Mouse (Mus musculus): Measurements from ENCODE around the gene 5730596B20Rik.

GRCm38 (mm10) chr6:52158276-52159051, 18.8 kb upstream of the 5730596B20Rik start, which contains the start of gene Hoxa1:
- TF ChIP-seq CEBPB (IDR thresholded peaks at IDR 0.05; ENCODE audit: low read depth) (peak; percentile 88), CTCF (IDR thresholded peaks at IDR 0.05; ENCODE audit: control insufficient read depth, insufficient read depth, insufficient read length) (no peak), USF1 (IDR thresholded peaks at IDR 0.05; ENCODE audit: low read depth) (peak; percentile 92), MYOD1 (IDR thresholded peaks at IDR 0.05; ENCODE audit: control insufficient read depth, insufficient read length, low read depth) (no peak), MAX (IDR thresholded peaks at IDR 0.05) (peak; percentile 10), FOSL1 (IDR thresholded peaks at IDR 0.05; ENCODE audit: insufficient read depth, low read length, poor library complexity, severe bottlenecking) (no peak), MYOG (IDR thresholded peaks at IDR 0.05; ENCODE audit: control insufficient read depth, extremely low read depth, insufficient read length) (no peak)
